Mouse (Mus musculus) adrenal gland, adult 2 months (tissue): ENCODE results near the gene Cacna1a. TPM values are rescaled to one million over a fixed set of nuclear protein-coding genes. Genes with fewer than 3 reads are reported as not detected.

Source experiments
- DNase-seq: peaks from one replicate; pipeline ENCODE4 v3.0.0; 2021
- long read RNA-seq: library from polyadenylated mRNA; stranded (forward); transcript quantifications from one replicate; pipeline ENCODE4 v2.0.0, GENCODE M21; 2021
- polyA plus RNA-seq: library from polyadenylated mRNA; depleted of rRNA; stranded (reverse); fragments of >200 nt; gene quantifications from 2 replicates; pipeline ENCODE4 v1.2.3, GENCODE M21; 2012; rRNA removed
- total RNA-seq, 2 experiments: library from RNA; stranded (reverse); gene quantifications; 2 replicates each; pipeline ENCODE4 v1.2.3; 2021

Cacna1a gene
- total RNA-seq (1 to 10 TPM; 5.6 to 7.8 TPM), polyA plus RNA-seq (28.8 and 41.6 TPM in 2 replicates)
- long read RNA-seq, partial matches to known transcripts: 2 of 3 reads
- long read RNA-seq, other reads (novel, unspliced or antisense): 1 of 3 reads

DNA sequence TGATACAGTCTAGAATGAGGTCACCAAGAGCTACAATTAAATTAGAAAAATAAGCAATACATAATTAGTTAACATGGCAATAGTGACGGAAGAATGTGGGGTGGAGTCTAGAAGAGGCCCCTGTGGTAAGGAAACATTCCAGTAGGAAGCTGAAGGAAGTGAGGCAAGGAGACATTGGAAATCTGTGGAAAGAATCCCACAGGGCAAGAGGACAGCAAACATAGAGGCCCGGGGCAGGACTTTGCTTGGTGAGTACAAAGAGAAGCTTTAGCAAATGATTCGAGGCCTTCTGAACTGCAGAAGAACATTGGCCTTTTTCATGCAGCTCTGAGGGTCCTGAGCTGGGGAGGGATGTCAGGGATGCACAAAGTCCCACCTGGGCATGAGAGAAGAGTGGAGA is at the start of gene Cacna1a:
Gene Cacna1a, plus strand, starts transcription at position 166 of the 400 bp plus-strand sequence.
- no peak for DNase-seq

DNA sequence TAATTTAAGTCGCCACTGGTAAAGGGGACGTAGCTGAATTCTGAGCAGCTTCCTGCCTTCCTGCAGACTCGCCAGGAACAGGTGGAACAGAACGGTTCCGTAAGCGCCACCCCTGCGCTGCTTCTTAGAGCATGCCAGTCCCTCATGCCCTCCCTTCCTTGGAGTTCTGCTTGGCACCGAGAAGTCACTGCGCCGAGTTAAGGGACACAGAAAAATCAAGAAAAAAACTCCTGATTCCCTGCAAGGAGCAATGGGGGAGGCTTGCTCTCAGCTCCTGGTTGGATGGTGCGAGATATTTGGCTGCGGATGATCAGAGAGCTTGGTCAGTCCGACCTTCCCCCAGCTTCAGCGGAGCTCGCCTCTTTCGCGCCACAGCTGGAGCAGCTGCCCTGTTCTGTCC is 49.7 kb upstream of the Cacna1a start:
- no peak for DNase-seq

GRCm38 (mm10) chr8:84339320-84339719 is 48.9 kb upstream of the Cacna1a start:
- no peak for DNase-seq

GRCm38 (mm10) chr8:84339867-84340266 is 48.4 kb upstream of the Cacna1a start:
- DNase-seq: no peak

DNA sequence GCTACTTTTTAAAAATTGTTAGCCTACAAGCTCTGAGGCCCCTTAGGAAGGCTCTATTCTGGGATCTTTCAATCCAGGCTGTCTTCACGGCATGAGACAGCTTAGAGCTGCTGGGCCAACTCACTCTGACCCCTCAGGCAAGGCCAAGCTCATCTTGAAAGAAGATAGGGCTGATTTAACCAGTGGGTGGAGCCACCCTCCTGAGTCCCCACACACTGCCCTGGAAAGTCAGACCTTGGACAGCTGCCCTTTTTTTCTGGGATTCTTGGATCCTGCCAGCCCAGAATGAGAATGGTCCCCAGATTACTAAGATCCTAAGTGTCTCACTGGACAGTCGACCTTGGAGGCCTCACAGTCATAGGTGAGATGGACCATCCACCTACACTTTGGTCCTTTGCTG is 47.6 kb upstream of the Cacna1a start:
- DNase-seq: peak; percentile 69

DNA sequence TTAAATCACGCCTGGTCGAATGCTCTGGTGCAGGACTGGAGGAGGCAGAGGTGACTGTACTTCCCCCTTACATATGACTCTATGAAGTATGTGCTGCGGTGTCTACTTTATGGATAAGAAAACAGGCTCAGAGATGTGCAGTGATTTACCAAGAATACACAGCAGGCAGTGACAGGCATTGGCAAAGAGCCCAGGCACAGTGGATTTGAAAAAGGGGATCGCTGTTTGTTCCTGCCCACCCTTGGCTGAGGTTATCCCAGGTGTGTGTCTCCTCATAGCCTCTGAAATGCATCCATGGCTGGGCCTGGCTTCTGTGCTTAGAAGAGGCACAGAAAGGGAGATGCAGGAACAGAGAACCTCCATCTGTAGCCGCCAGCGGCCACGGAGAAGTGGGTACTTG is 42.7 kb upstream of the Cacna1a start:
- no peak for DNase-seq

- DNase-seq: no peak
Measured at GRCm38 (mm10) chr8:84346421-84346820, 41.8 kb upstream of the Cacna1a start.

DNA sequence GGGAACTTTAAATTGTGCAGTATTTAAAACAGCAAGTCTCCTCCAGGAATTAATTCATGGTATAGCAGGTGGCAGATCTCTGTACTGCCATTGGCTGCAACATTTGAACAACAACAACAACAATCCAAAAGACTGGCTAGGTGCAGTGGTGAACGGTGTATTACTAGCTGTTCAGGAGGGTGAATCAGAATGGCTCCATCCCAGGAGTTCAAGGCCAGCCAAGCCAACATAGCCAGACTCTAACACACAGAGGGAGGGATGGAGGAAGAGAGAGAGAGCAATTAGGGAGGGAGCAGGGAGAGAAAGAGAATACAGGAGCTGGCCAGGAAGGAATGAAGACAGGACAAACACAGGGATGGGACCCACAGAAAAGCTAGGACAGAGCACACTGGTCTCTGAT is 38.7 kb upstream of the Cacna1a start:
- peak; percentile 59 for DNase-seq

GRCm38 (mm10) chr8:84350960-84351359 is 37.3 kb upstream of the Cacna1a start:
- DNase-seq: no peak

DNA sequence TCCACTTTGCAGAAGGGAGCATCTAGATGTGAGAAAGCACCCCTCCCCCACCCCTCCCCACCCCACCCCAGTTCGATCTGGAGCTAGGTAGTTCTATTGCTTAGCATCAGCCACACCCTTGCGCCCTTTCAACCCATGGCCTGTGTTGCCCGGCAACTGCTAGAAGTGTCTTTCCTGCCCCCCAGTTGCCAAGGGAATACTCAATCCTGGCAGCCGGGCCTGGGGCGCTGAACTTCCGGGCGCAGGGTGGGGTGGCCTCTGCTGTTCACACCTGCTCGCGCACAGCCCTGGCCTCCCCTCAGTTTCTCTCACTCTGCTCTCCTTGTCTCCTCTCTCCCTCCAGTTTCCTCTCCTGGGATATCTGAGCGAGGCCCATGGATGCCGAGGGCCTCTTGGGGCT is 31.8 kb upstream of the Cacna1a start:
- DNase-seq: no peak

DNA sequence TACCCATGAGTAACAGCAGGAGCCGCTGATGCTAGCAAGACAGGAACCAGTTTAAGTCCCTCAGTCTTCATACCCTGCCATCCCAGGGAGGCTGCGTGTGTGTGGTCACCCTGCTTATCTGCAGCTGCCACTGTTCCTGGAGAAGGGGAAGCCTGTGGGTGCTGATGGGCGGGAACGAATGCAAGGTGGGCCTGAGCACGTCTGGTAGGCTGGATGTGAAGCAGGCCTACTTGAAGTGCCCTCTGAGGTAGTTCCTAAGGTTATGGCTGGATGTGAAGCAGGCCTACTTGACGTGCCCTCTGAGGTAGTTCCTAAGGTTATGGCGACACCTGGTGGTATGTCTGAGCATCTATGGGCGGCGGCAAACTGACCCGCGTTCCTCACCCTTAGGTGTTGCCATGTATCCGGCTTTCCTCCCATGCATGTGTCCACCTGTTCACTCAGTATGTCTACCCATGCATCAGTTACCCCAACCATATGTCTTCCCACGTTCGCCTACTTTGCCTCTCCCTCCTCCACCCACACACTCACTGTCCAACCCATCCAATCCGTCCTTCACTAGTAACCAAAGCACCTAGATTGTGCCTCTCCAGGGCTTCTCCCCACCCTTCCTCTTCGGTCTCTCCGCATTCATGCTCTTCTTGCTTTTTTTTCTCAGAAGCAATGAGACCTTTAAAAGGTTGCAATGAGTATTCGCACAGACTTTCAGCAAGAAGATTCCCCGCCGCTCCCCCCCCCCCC is 30.4 kb upstream of the Cacna1a start:
- DNase-seq: peak; percentile 79

GRCm38 (mm10) chr8:84363428-84364134 is 24.7 kb upstream of the Cacna1a start:
- peak; percentile 63 for DNase-seq

DNA sequence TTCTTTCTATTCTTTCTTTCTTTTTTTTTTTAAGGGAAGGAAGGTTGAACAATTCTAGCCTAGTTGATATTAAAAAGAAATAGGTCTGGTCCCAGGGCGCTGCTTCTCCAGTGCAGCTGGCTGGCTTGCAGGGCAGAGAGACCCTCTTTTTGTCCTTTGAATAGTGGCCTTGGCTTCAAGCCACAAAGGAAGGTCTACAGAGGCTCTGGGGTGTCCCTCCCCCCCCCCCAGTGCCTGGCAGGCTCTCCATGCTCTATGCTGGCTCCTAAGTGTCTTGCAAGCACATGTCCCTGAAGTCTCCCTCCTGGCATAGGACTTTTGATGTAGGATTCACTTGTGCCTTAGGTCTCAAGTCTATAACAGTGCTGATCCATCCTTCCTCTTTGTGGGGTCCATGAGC is 23.0 kb upstream of the Cacna1a start:
- no peak for DNase-seq

DNA sequence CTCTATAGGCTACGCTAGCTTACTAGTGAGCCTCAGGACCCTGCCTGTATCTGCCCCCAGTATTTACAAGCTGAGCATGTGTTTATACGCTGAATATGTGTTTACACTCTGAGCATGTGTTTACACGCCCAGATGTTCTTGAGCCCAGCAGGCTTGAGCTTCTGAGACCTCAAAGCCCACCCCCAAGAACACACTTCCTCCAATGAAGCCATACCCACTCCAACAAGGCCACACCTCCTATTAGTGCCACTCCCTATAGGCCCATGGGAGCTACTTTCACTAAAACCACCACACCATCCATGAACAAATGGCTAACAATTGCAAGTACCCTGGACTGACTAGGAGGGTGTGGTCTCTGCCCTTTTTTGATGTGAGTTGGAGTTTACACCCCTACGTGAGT is 17.3 kb upstream of the Cacna1a start:
- DNase-seq: no peak

GRCm38 (mm10) chr8:84375038-84375437 is 13.2 kb upstream of the Cacna1a start:
- DNase-seq: no peak

DNA sequence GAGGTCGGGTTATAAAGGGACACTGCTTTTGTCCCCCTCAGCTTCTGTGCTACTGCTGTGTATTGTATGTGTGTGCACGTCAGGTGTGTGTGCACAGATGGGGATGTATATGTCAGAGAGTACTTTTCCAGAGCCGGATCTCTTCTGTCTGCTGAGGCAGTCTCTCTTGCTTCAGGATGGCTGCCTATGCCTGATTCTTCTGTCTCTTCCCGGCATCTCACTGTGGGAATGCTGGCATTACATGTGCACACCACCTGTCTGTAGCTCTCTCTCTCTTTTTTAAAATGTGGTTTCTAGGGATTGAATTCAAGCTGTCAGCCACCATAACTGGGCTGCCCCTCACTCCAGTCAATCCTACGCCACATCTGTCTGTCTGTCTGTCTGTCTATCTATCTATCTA is 12.4 kb upstream of the Cacna1a start:
- DNase-seq: no peak

- DNase-seq: no peak
Measured at GRCm38 (mm10) chr8:84376564-84376963, 11.7 kb upstream of the Cacna1a start.

- DNase-seq: no peak
Measured at GRCm38 (mm10) chr8:84381676-84382075, 6.6 kb upstream of the Cacna1a start.

GRCm38 (mm10) chr8:84388773-84389172 is 533 bp downstream of the Cacna1a start:
- DNase-seq: no peak

DNA sequence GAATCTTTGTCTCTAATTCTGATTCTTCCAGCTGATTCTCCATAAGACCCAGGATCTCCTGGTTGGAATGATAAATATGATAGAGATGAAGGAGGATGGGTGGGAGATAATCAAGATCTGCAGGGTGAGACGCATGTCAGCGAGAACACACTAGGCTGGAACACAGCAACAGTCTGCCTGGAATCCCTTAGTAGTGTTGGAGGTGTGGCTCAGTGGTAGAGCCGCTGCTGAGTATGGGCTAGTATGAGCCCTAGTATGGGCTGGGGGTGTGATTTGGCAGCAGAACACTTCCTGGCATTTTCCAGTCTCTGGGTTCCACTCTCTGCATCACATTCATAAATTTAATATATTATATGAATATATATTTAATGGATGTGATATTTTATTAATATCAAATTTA is 933 bp downstream of the Cacna1a start:
- DNase-seq: no peak

DNA sequence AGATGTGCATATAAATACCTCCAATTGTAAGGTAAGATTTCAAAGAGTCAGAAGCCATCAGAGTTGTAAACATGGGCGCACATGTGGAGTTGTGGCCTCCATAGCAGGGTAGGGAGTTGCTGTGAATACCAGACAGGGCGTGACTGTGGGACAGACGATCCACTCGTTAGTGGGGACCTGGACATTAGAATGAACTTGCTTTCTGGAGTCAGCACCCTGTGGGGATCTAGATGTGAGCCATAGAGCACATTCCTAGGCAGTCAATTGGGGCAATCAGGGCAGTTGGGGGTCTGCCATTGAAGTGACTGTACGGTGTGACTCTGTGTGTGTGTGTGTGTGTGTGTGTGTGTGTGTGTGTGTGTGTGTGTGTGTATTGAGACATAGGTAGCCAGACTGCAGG is 3.4 kb downstream of the Cacna1a start:
- no peak for DNase-seq

DNA sequence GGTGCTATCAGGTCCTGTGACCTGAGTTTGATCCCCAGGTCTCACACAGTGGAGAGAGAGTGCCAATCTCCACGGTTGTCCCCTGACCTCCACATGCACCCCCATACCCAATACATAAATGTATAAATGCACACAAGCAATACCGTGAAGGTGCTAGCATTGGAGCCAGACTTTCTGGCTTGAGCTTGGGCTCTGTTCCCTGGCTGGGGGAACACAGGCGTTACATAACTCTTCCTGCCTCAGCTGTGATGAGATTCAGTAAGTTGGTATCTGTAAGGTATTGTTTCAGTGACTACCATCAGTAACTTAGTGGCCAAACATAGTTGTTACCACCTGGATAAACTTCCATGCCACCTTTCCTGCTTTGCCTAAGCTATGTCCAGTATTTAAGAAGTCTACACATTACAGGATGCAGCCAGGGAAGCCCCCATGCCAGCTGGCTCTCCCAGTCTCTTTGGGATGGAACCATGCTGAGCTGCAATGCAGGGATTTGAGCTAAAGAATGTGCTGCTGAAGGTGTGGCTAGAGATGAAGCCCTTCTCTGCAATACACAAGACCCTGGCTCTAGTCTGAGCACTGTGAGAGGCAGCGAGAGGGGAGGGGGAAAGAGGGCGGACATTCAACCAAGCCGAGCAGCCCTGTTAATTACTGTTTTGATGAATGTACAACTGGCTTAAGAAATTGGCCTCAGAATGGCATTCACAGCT is 7.7 kb downstream of the Cacna1a start:
- DNase-seq: no peak
